Mouse (Mus musculus) forebrain, postnatal 0 days (tissue): ENCODE results near the gene Camta1. TPM values are rescaled to one million over a fixed set of nuclear protein-coding genes. Genes with fewer than 3 reads are reported as not detected.

ENCODE experiments used
- ATAC-seq: fragments of 200-750 bp; cut with Nextera tagmentation; 2 replicates; pipeline ENCODE4 v1.8.0; 2017; ENCODE audit warnings: mild to moderate bottlenecking, moderate library complexity
- DNase-seq: peaks from one replicate; pipeline ENCODE4 v3.0.0-alpha.2; 2015
- H3K27ac ChIP-seq: fragments of 300-500 bp; sonication (generic); 2 replicates; pipeline ENCODE4 v1.5.1; 2014; ENCODE audit warnings: low read depth, mild to moderate bottlenecking, antibody characterized with exemption, low read length, moderate library complexity, mixed read lengths
- H3K27me3 ChIP-seq: fragments of 300-500 bp; sonication (generic); 2 replicates; pipeline ENCODE4 v1.6.1; 2014; ENCODE audit warnings: mild to moderate bottlenecking, low read length, mixed read lengths; ENCODE audit not compliant: insufficient read depth
- H3K36me3 ChIP-seq: fragments of 300-500 bp; sonication (generic); 2 replicates; pipeline ENCODE4 v1.6.1; 2014; ENCODE audit warnings: mild to moderate bottlenecking, moderate library complexity; ENCODE audit not compliant: insufficient read depth
- H3K4me1 ChIP-seq: fragments of 300-500 bp; sonication (generic); 2 replicates; pipeline ENCODE4 v1.6.1; 2014; ENCODE audit warnings: antibody characterized with exemption; ENCODE audit not compliant: insufficient read depth
- H3K4me2 ChIP-seq: fragments of 300-500 bp; sonication (generic); 2 replicates; pipeline ENCODE4 v1.6.1; 2014; ENCODE audit warnings: low read depth, mild to moderate bottlenecking, moderate library complexity
- H3K4me3 ChIP-seq: fragments of 300-500 bp; sonication (generic); 2 replicates; pipeline ENCODE4 v1.5.1; 2014; ENCODE audit warnings: low read depth, low read length, mixed read lengths
- H3K9ac ChIP-seq: fragments of 300-500 bp; sonication (generic); 2 replicates; pipeline ENCODE4 v1.6.1; 2014; ENCODE audit warnings: mild to moderate bottlenecking
- H3K9me3 ChIP-seq: fragments of 300-500 bp; sonication (generic); 2 replicates; pipeline ENCODE4 v1.6.1; 2016; ENCODE audit warnings: low read length
- CTCF ChIP-seq: sonication (generic); IDR thresholded peaks from 2 replicates; pipeline ENCODE4 v1.5.1; 2016; ENCODE audit warnings: antibody characterized with exemption, control low read depth, low read depth
- WGBS: fragments of 180-500 bp; shearing (Covaris S2); extraction: QIAGEN DNeasy Blood & Tissue Kit; methylation state at CpG from one replicate; pipeline ENCODE4 v1.1.7; 2014; 5-methylcytosine and 5-hydroxymethylcytosine counted together
- polyA plus RNA-seq: library from polyadenylated mRNA; unstranded; fragments of >200 nt; fragmentation: Nextera tagmentation; extraction: Ambion mirVana; gene quantifications from 2 replicates; pipeline ENCODE4 v1.2.1, GENCODE M21; 2015
- total RNA-seq: library from RNA; depleted of rRNA; stranded (reverse); fragments of >200 nt; gene quantifications from 2 replicates; pipeline ENCODE4 v1.2.3, GENCODE M21; 2014

Gene Camta1
- total and polyA plus RNA-seq, 2 experiments from 2014 or later, result 87.4 to 131 TPM

GRCm38 (mm10) chr4:151138586-151138985 is 723.1 kb downstream of the Camta1 start:
- H3K36me3 ChIP-seq, result no peaks in the 10 kb centered on the region; the same call in 1 of the 2 replicates
- H3K27ac ChIP-seq, result peak overlapping the region; percentile 72
- 0 out of 2 replicates have a peak overlapping the region, but pooled peaks have one; percentile 35 for H3K9ac ChIP-seq
- ATAC-seq (no peak), DNase-seq (no peak)
- peaks cover 22% of the 10 kb centered on the region for H3K4me1 ChIP-seq
- H3K27me3 ChIP-seq, result no peaks in the 10 kb centered on the region
- WGBS, result 18% methylated on average over 2 of the region's 2 CpGs
- TF ChIP-seq CTCF, result no peak
- no peak overlapping the region for H3K4me3 ChIP-seq
- H3K4me2 ChIP-seq, result no peak overlapping the region
- H3K9me3 ChIP-seq, result no peaks in the 10 kb centered on the region

- Histone ChIP-seq H3K9me3 (no peaks in the 10 kb centered on the region), H3K4me2 (0 out of 2 replicates have a peak overlapping the region, but pooled peaks have one; percentile 5), H3K9ac (no peak overlapping the region), H3K27ac (no peak overlapping the region), H3K4me3 (no peak overlapping the region), H3K36me3 (no peaks in the 10 kb centered on the region), H3K27me3 (no peaks in the 10 kb centered on the region), H3K4me1 (peaks cover 22% of the 10 kb centered on the region)
- WGBS, result 23% methylated on average over 10 of the region's 10 CpGs
- DNase-seq (no peak), ATAC-seq (no peak)
- TF ChIP-seq CTCF, result no peak
Measured at GRCm38 (mm10) chr4:151138135-151138534, 723.5 kb downstream of the Camta1 start.

GRCm38 (mm10) chr4:151137701-151138100 is 724.0 kb downstream of the Camta1 start:
- Histone ChIP-seq H3K9me3 (no peaks in the 10 kb centered on the region), H3K4me3 (no peak overlapping the region), H3K36me3 (no peaks in the 10 kb centered on the region), H3K27me3 (no peaks in the 10 kb centered on the region), H3K4me1 (peaks cover 22% of the 10 kb centered on the region), H3K9ac (no peak overlapping the region), H3K4me2 (no peak overlapping the region), H3K27ac (no peak overlapping the region)
- TF ChIP-seq CTCF, result no peak
- ATAC-seq (no peak), DNase-seq (no peak)
- WGBS, result 47% methylated on average over 5 of the region's 5 CpGs

GRCm38 (mm10) chr4:151135491-151135890 is 726.2 kb downstream of the Camta1 start:
- H3K4me1 ChIP-seq, result peaks cover 16% of the 10 kb centered on the region
- no peak overlapping the region for H3K4me3 ChIP-seq
- no peaks in the 10 kb centered on the region for H3K36me3 ChIP-seq
- TF ChIP-seq CTCF, result no peak
- H3K9ac ChIP-seq, result no peak overlapping the region
- ATAC-seq (no peak), DNase-seq (no peak)
- H3K27me3 ChIP-seq, result no peaks in the 10 kb centered on the region
- H3K9me3 ChIP-seq, result no peaks in the 10 kb centered on the region
- 83% methylated on average over 8 of the region's 8 CpGs for WGBS
- no peak overlapping the region for H3K4me2 ChIP-seq
- no peak overlapping the region for H3K27ac ChIP-seq

- H3K9me3 ChIP-seq, result no peaks in the 10 kb centered on the region
- no peak overlapping the region for H3K9ac ChIP-seq
- H3K27me3 ChIP-seq, result no peaks in the 10 kb centered on the region
- TF ChIP-seq CTCF, result no peak
- no peak overlapping the region for H3K4me2 ChIP-seq
- DNase-seq (no peak), ATAC-seq (no peak; the same call in none of the 2 replicates)
- 0 out of 2 replicates have a peak, but pooled peaks cover 10% of the 10 kb centered on the region for H3K4me1 ChIP-seq
- no peaks in the 10 kb centered on the region for H3K36me3 ChIP-seq
- H3K27ac ChIP-seq, result no peak overlapping the region
- WGBS, result 63% methylated on average over 4 of the region's 4 CpGs
- H3K4me3 ChIP-seq, result no peak overlapping the region
Measured at GRCm38 (mm10) chr4:151133760-151134159, 727.9 kb downstream of the Camta1 start.

- Histone ChIP-seq H3K27ac (no peak overlapping the region), H3K4me3 (no peak overlapping the region), H3K36me3 (no peaks in the 10 kb centered on the region), H3K4me1 (peaks cover 19% of the 10 kb centered on the region), H3K9me3 (no peaks in the 10 kb centered on the region), H3K4me2 (no peak overlapping the region), H3K9ac (no peak overlapping the region), H3K27me3 (no peaks in the 10 kb centered on the region)
- ATAC-seq (no peak), DNase-seq (no peak)
- 84% methylated on average over 9 of the region's 9 CpGs for WGBS
- no peak for TF ChIP-seq CTCF
Measured at GRCm38 (mm10) chr4:151132493-151132892, 729.2 kb downstream of the Camta1 start.

- H3K9me3 ChIP-seq, result no peaks in the 10 kb centered on the region
- H3K36me3 ChIP-seq, result no peaks in the 10 kb centered on the region
- H3K27me3 ChIP-seq, result no peaks in the 10 kb centered on the region
- no peak for TF ChIP-seq CTCF
- no peak overlapping the region for H3K9ac ChIP-seq
- WGBS, result 45% methylated on average over 9 of the region's 9 CpGs
- H3K4me1 ChIP-seq, result peaks cover 27% of the 10 kb centered on the region
- DNase-seq (no peak), ATAC-seq (no peak)
- peak overlapping the region; percentile 29; the same call in 1 of the 2 replicates for H3K27ac ChIP-seq
- no peak overlapping the region for H3K4me2 ChIP-seq
- H3K4me3 ChIP-seq, result no peak overlapping the region
Measured at GRCm38 (mm10) chr4:151130756-151131490, 730.8 kb downstream of the Camta1 start.
